Mouse (Mus musculus) adrenal gland, adult 10 weeks (tissue): ENCODE results near the gene Zfp174. TPM values are rescaled to one million over a fixed set of nuclear protein-coding genes. Genes with fewer than 3 reads are reported as not detected.

Experiments
- polyA plus RNA-seq: library from polyadenylated mRNA; stranded (reverse); fragments of 350-450 nt; fragmentation: Illumina TruSeq; extraction: RNeasy Lipid Tissue Mini Kit (QIAGEN cat#74804); gene quantifications from one replicate; pipeline ENCODE4 v1.2.3, GENCODE M21; 2014; ENCODE audit warnings: low read depth, low replicate concordance

The Zfp174 gene
- 34.5 TPM for polyA plus RNA-seq

GRCm38 (mm10) chr16:3846711-3847518 is at the start of gene Zfp174:
Gene Zfp174 (plus strand): TSS chr16:3847268.

GRCm38 (mm10) chr16:3830588-3831109 is 16.4 kb upstream of the Zfp174 start, which contains the start of gene Olfr15:
Gene Olfr15 (plus strand): TSS chr16:3830878.

GRCm38 (mm10) chr16:3872216-3873047 is 25.4 kb downstream of the Zfp174 start, which contains the start of gene Naa60:
Gene Naa60 (plus strand): TSS chr16:3872375.

GRCm38 (mm10) chr16:3884201-3885064 is 37.4 kb downstream of the Zfp174 start, which contains the start of the genes Zfp597 and Gm20695:
Gene Zfp597 (minus strand): TSS chr16:3884561.
Gene Gm20695 (plus strand): TSS chr16:3884648.

Other genes with a start within 250 kb of the Zfp174 start
- gene Mefv, start 129.2 kb upstream of the Zfp174 start, polyA plus RNA-seq, result not detected
- gene Zfp263, start 103.2 kb upstream of the Zfp174 start, polyA plus RNA-seq, result 41.5 TPM
- not detected for gene Olfr15, start 16.4 kb upstream of the Zfp174 start, polyA plus RNA-seq
- 202 TPM for gene Naa60, start 25.1 kb downstream of the Zfp174 start, polyA plus RNA-seq
- gene Zfp597, start 37.3 kb downstream of the Zfp174 start, polyA plus RNA-seq, result 29.4 TPM
- 1.4 TPM for gene Gm20695, start 37.4 kb downstream of the Zfp174 start, polyA plus RNA-seq
- gene 1700037C18Rik, start 61.4 kb downstream of the Zfp174 start, polyA plus RNA-seq, result not detected
- gene Cluap1, start 61.5 kb downstream of the Zfp174 start, polyA plus RNA-seq, result 30.6 TPM
- 2.0 TPM for gene Nlrc3, start 129.4 kb downstream of the Zfp174 start, polyA plus RNA-seq
- 14.1 TPM for gene Slx4, start 156.5 kb downstream of the Zfp174 start, polyA plus RNA-seq
- not detected for gene Dnase1, start 189.7 kb downstream of the Zfp174 start, polyA plus RNA-seq
- gene Trap1, start 230.6 kb downstream of the Zfp174 start, polyA plus RNA-seq, result 83.5 TPM